Mouse (Mus musculus) liver, postnatal 0 days (tissue): ENCODE measurements around the gene Lemd1.

ENCODE experiments used
- CTCF ChIP-seq: sonication (generic); IDR thresholded peaks from 2 replicates; pipeline ENCODE4 v1.5.1; 2016; ENCODE audit warnings: antibody characterized with exemption, low read depth
- EP300 ChIP-seq: IDR thresholded peaks from 2 replicates; pipeline ENCODE4 v1.6.1; 2016; ENCODE audit warnings: antibody characterized with exemption, low read depth, mild to moderate bottlenecking

- TF ChIP-seq CTCF, result no peak
- no peak for TF ChIP-seq EP300
These were observed 25.0 kb downstream of the Lemd1 start for GRCm38 (mm10) chr1:132216276-132216675.
